ENCODE assay signal across 15 mouse cellular contexts in genomic region chr16:30227352-30227751, GRCm38 (mm10). TPM values are rescaled to one million over a fixed set of nuclear protein-coding genes. Genes with fewer than 3 reads are reported as not detected.
DNase-seq lines count a peak whose midpoint lies in the region; ATAC-seq and TF ChIP-seq lines count a peak whose summit lies in the region.
"Had no signal": no experiment of that assay in that cellular context is flagged by ENCODE, and none has a peak within 500 bp of the region (broad histone marks: within the 10 kb centered on the region; RNA-seq: fewer than 3 reads in every experiment).

No protein-coding gene starts in this region.

- H3K9ac ChIP-seq in lung, embryonic 14.5 days = no peak overlapping the region
- H3K9ac ChIP-seq in embryonic facial prominence, embryonic 14.5 days (ENCODE audit: low read depth, low read length) = no peak overlapping the region
- H3K9ac ChIP-seq in forebrain, embryonic 11.5 days (ENCODE audit: low read length) = no peak overlapping the region
- H3K9ac ChIP-seq: forebrain, embryonic 13.5 days had no signal

- ATAC-seq in lung, embryonic 14.5 days (ENCODE audit: insufficient read depth) = peak; percentile 28; the same call in 1 of the 2 replicates
- ATAC-seq in embryonic facial prominence, embryonic 14.5 days (ENCODE audit: low read depth) = peak; percentile 25; the same call in 1 of the 2 replicates
- peak; percentile 77 for ATAC-seq in megakaryocyte-erythroid progenitor cell, adult 5-6 weeks (replicated peaks; ENCODE audit: low FRiP score, low TSS enrichment, poor library complexity, severe bottlenecking)
- ATAC-seq in forebrain, embryonic 11.5 days (replicated peaks; ENCODE audit: low FRiP score) = no peak
- ATAC-seq: activated CD4-positive, CD25-positive, alpha-beta regulatory T cell, adult 4 months; forebrain, embryonic 13.5 days had no signal

- no peaks in the 10 kb centered on the region for H3K9me3 ChIP-seq in lung, embryonic 14.5 days (ENCODE audit: low read depth, low read length)
- H3K9me3 ChIP-seq in embryonic facial prominence, embryonic 14.5 days (ENCODE audit: control insufficient read depth, low read length) = no peaks in the 10 kb centered on the region
- H3K9me3 ChIP-seq in forebrain, embryonic 11.5 days (ENCODE audit: control insufficient read depth, low read length) = no peaks in the 10 kb centered on the region
- H3K9me3 ChIP-seq: forebrain, embryonic 13.5 days; G1E had no signal

- no peaks in the 10 kb centered on the region for H3K27me3 ChIP-seq in lung, embryonic 14.5 days (ENCODE audit: insufficient read depth, low read length)
- H3K27me3 ChIP-seq in embryonic facial prominence, embryonic 14.5 days (replicated peaks; ENCODE audit: control insufficient read depth, insufficient read depth, low read length) = no peaks in the 10 kb centered on the region
- H3K27me3 ChIP-seq in forebrain, embryonic 11.5 days (ENCODE audit: control insufficient read depth, insufficient read depth, low read length) = no peaks in the 10 kb centered on the region

- H3K4me1 ChIP-seq in lung, embryonic 14.5 days (ENCODE audit: insufficient read depth) = peaks cover 6% of the 10 kb centered on the region; the same call in 1 of the 2 replicates
- H3K4me1 ChIP-seq in lung, adult 2 months (ENCODE audit: control insufficient read depth, insufficient read depth, low read length) = no peaks in the 10 kb centered on the region
- H3K4me1 ChIP-seq in embryonic facial prominence, embryonic 14.5 days (ENCODE audit: control insufficient read depth, insufficient read depth, low read length) = peaks cover 19% of the 10 kb centered on the region; the same call in 1 of the 2 replicates
- 0 out of 2 replicates have a peak, but pooled peaks cover 2% of the 10 kb centered on the region for H3K4me1 ChIP-seq in forebrain, embryonic 11.5 days (replicated peaks; ENCODE audit: control insufficient read depth, insufficient read depth, low read length)

- H3K36me3 ChIP-seq in lung, embryonic 14.5 days (ENCODE audit: insufficient read depth) = no peaks in the 10 kb centered on the region
- no peaks in the 10 kb centered on the region for H3K36me3 ChIP-seq in embryonic facial prominence, embryonic 14.5 days (ENCODE audit: control insufficient read depth, insufficient read depth, low read length)
- no peaks in the 10 kb centered on the region for H3K36me3 ChIP-seq in forebrain, embryonic 11.5 days (ENCODE audit: control insufficient read depth, insufficient read depth, low read length)
- H3K36me3 ChIP-seq: G1E had no signal

- H3K4me3 ChIP-seq in lung, embryonic 14.5 days (ENCODE audit: low read depth, low read length) = no peak overlapping the region
- no peak overlapping the region for H3K4me3 ChIP-seq in lung, adult 2 months (replicated peaks; ENCODE audit: extremely low read depth, low read depth, low read length)
- no peak overlapping the region for H3K4me3 ChIP-seq in embryonic facial prominence, embryonic 14.5 days (ENCODE audit: low read depth, low read length)
- H3K4me3 ChIP-seq in forebrain, embryonic 11.5 days (ENCODE audit: low read depth, low read length) = no peak overlapping the region
- H3K4me3 ChIP-seq: forebrain, embryonic 13.5 days had no signal

- WGBS in lung, embryonic 14.5 days = 23% methylated on average over 7 of the region's 7 CpGs
- WGBS in lung, adult 2 months = 30% methylated on average over 7 of the region's 7 CpGs
- WGBS in embryonic facial prominence, embryonic 14.5 days = 44% methylated on average over 7 of the region's 7 CpGs
- 80% methylated on average over 7 of the region's 7 CpGs for WGBS in forebrain, embryonic 11.5 days

- no peak overlapping the region for H3K27ac ChIP-seq in lung, embryonic 14.5 days (ENCODE audit: low read depth)
- no peak overlapping the region for H3K27ac ChIP-seq in embryonic facial prominence, embryonic 14.5 days (replicated peaks; ENCODE audit: low read depth, low read length)
- no peak overlapping the region for H3K27ac ChIP-seq in forebrain, embryonic 11.5 days (ENCODE audit: low read depth, low read length)
- H3K27ac ChIP-seq: forebrain, embryonic 13.5 days had no signal

- no peak for TF ChIP-seq CTCF in lung, embryonic 14.5 days (IDR thresholded peaks at IDR 0.05; ENCODE audit: low read depth)
- no peak for TF ChIP-seq CTCF in lung, adult 2 months (IDR thresholded peaks at IDR 0.05; ENCODE audit: insufficient read depth, low read length)

- no peak for TF ChIP-seq POLR2A in lung, adult 2 months (IDR thresholded peaks at IDR 0.05; ENCODE audit: borderline replicate concordance, extremely low read depth, low read depth, low read length)

- no peak overlapping the region for H3K4me2 ChIP-seq in lung, embryonic 14.5 days
- H3K4me2 ChIP-seq in embryonic facial prominence, embryonic 14.5 days (ENCODE audit: low read depth, low read length) = no peak overlapping the region
- no peak overlapping the region for H3K4me2 ChIP-seq in forebrain, embryonic 11.5 days (ENCODE audit: low read depth, low read length, severe bottlenecking)
- H3K4me2 ChIP-seq: forebrain, embryonic 13.5 days had no signal

- no peak for DNase-seq in lung, embryonic 14.5 days
- DNase-seq in lung, adult 2 months = no peak
- DNase-seq in embryonic facial prominence, embryonic 14.5 days (ENCODE audit: low spot score) = no peak
- DNase-seq in thymus, postnatal 14 days = peak; percentile 50
- DNase-seq in c-Kit-positive CD71-positive TER-119-positive erythroid progenitor cells, embryonic 14.5 days (ENCODE audit: low spot score) = no peak
- DNase-seq in neural tube, embryonic 10.5 days (ENCODE audit: extremely low spot score, low spot score) = no peak
- no peak for DNase-seq in forebrain, embryonic 11.5 days (ENCODE audit: low spot score)
- DNase-seq: heart, postnatal 4 days; midbrain, embryonic 14.5 days had no signal

RNA-seq across cellular contexts. Expression of gene Cpn2, which starts 39.9 kb away (rescaled TPM):
- polyA plus RNA-seq in lung, embryonic 14.5 days (2014; fragmentation: Nextera tagmentation; extraction: Ambion mirVana) = not detected in 2 replicates
- 0.34 and 1.0 TPM in 2 replicates for polyA plus RNA-seq in lung, adult 2 months (2012; rRNA removed)
- polyA plus RNA-seq in embryonic facial prominence, embryonic 14.5 days (2014; fragmentation: Nextera tagmentation; extraction: Ambion mirVana) = 0.05 TPM in 1 of 2 replicates, not detected in the other
- total RNA-seq in megakaryocyte-erythroid progenitor cell, adult 5-6 weeks (2014; fragmentation: Nextera tagmentation) = not detected in 2 replicates
- not detected in 2 replicates for total RNA-seq in megakaryocyte-erythroid progenitor cell, adult 5-6 weeks (2017)
- polyA plus RNA-seq in forebrain, embryonic 11.5 days (2014; fragmentation: Nextera tagmentation; extraction: Ambion mirVana) = not detected in 2 replicates
- total RNA-seq: heart, postnatal 4 days had no signal
- polyA plus RNA-seq: activated CD4-positive, CD25-positive, alpha-beta regulatory T cell, adult 4 months; forebrain, embryonic 13.5 days; G1E; gonadal fat pad, adult 2 months; limb, embryonic 11.5 days; midbrain, embryonic 14.5 days had no signal

RNA-seq across cellular contexts. Expression of gene Lrrc15, which starts 55.7 kb away (rescaled TPM):
- polyA plus RNA-seq in lung, embryonic 14.5 days (2014; fragmentation: Nextera tagmentation; extraction: Ambion mirVana) = 0.54 and 0.79 TPM in 2 replicates
- polyA plus RNA-seq in lung, adult 2 months (2012; rRNA removed) = 0.03 and 0.04 TPM in 2 replicates
- 2.3 and 2.7 TPM in 2 replicates for polyA plus RNA-seq in embryonic facial prominence, embryonic 14.5 days (2014; fragmentation: Nextera tagmentation; extraction: Ambion mirVana)
- total RNA-seq in megakaryocyte-erythroid progenitor cell, adult 5-6 weeks (2014; fragmentation: Nextera tagmentation) = not detected in 2 replicates
- total RNA-seq in megakaryocyte-erythroid progenitor cell, adult 5-6 weeks (2017) = not detected in 2 replicates
- 0.40 and 1.1 TPM in 2 replicates for polyA plus RNA-seq in forebrain, embryonic 11.5 days (2014; fragmentation: Nextera tagmentation; extraction: Ambion mirVana)
- polyA plus RNA-seq: activated CD4-positive, CD25-positive, alpha-beta regulatory T cell, adult 4 months; G1E had no signal
